Mouse (Mus musculus) liver, postnatal 0 days (tissue): ENCODE results near the gene Btbd9. TPM values are rescaled to one million over a fixed set of nuclear protein-coding genes. Genes with fewer than 3 reads are reported as not detected.

Experiments
- ATAC-seq: fragments of 200-750 bp; cut with Nextera tagmentation; 2 replicates; pipeline ENCODE4 v1.8.0; 2017; ENCODE audit warnings: mild to moderate bottlenecking, moderate library complexity
- DNase-seq: peaks from one replicate; pipeline ENCODE4 v3.0.0-alpha.2; 2016
- H3K27ac ChIP-seq: fragments of 300-500 bp; sonication (generic); 2 replicates; pipeline ENCODE4 v1.5.1; 2014; ENCODE audit warnings: antibody characterized with exemption, moderate library complexity, mild to moderate bottlenecking, low read depth
- H3K27me3 ChIP-seq: fragments of 300-500 bp; sonication (generic); 2 replicates; pipeline ENCODE4 v1.6.1; 2014; ENCODE audit warnings: low read length, control low read depth, mixed read lengths; ENCODE audit not compliant: insufficient read depth
- H3K36me3 ChIP-seq: fragments of 300-500 bp; sonication (generic); replicated peaks from 2 replicates; pipeline ENCODE4 v1.6.1; 2014; ENCODE audit warnings: mild to moderate bottlenecking, control low read depth, low read length, moderate library complexity, mixed read lengths; ENCODE audit not compliant: insufficient read depth
- H3K4me1 ChIP-seq: fragments of 300-500 bp; sonication (generic); 2 replicates; pipeline ENCODE4 v1.6.1; 2014; ENCODE audit warnings: antibody characterized with exemption, mild to moderate bottlenecking, control low read depth; ENCODE audit not compliant: insufficient read depth
- H3K4me2 ChIP-seq: fragments of 300-500 bp; sonication (generic); 2 replicates; pipeline ENCODE4 v1.6.1; 2014; ENCODE audit warnings: low read depth, mild to moderate bottlenecking, low read length, moderate library complexity, mixed read lengths
- H3K4me3 ChIP-seq: fragments of 300-500 bp; sonication (generic); 2 replicates; pipeline ENCODE4 v1.5.1; 2014; ENCODE audit warnings: low read depth, low read length
- H3K9ac ChIP-seq: fragments of 300-500 bp; sonication (generic); replicated peaks from 2 replicates; pipeline ENCODE4 v1.6.1; 2014; ENCODE audit warnings: mild to moderate bottlenecking, moderate library complexity
- H3K9me3 ChIP-seq: fragments of 300-500 bp; sonication (generic); 2 replicates; pipeline ENCODE4 v1.6.1; 2016; ENCODE audit warnings: mild to moderate bottlenecking, control low read depth, low read length, mixed read lengths
- CTCF ChIP-seq: sonication (generic); IDR thresholded peaks from 2 replicates; pipeline ENCODE4 v1.5.1; 2016; ENCODE audit warnings: antibody characterized with exemption, low read depth
- EP300 ChIP-seq: IDR thresholded peaks from 2 replicates; pipeline ENCODE4 v1.6.1; 2016; ENCODE audit warnings: antibody characterized with exemption, low read depth, mild to moderate bottlenecking
- WGBS: fragments of 180-500 bp; shearing (Covaris S2); extraction: QIAGEN DNeasy Blood & Tissue Kit; methylation state at CpG from one replicate; pipeline ENCODE4 v1.1.7; 2014; ENCODE audit not compliant: insufficient replicate concordance; 5-methylcytosine and 5-hydroxymethylcytosine counted together
- polyA plus RNA-seq: library from polyadenylated mRNA; unstranded; fragments of >200 nt; fragmentation: Nextera tagmentation; extraction: Ambion mirVana; gene quantifications from 2 replicates; pipeline ENCODE4 v1.2.1, GENCODE M21; 2015

The Btbd9 gene
- polyA plus RNA-seq, 1 experiment from 2014 or later = 16.5 TPM

- no peaks in the 10 kb centered on the region for H3K27me3 ChIP-seq
- H3K9me3 ChIP-seq = no peaks in the 10 kb centered on the region
- no peak for TF ChIP-seq CTCF
- no peak for TF ChIP-seq EP300
- no peaks in the 10 kb centered on the region for H3K4me1 ChIP-seq
- no peak overlapping the region for H3K9ac ChIP-seq
- H3K27ac ChIP-seq = no peak overlapping the region
- no peak overlapping the region for H3K4me3 ChIP-seq
- 0 out of 2 replicates have a peak, but pooled peaks cover 3% of the 10 kb centered on the region for H3K36me3 ChIP-seq
- H3K4me2 ChIP-seq = no peak overlapping the region
- no peak for ATAC-seq
- DNase-seq = no peak
- 83% methylated on average over 7 of the region's 7 CpGs for WGBS
Observed at GRCm38 (mm10) chr17:30489629-30490028, 86.7 kb downstream of the Btbd9 start.

GRCm38 (mm10) chr17:30487695-30488094 lies 88.6 kb downstream of the Btbd9 start:
- Histone ChIP-seq H3K36me3 (0 out of 2 replicates have a peak, but pooled peaks cover 3% of the 10 kb centered on the region), H3K4me1 (no peaks in the 10 kb centered on the region), H3K4me3 (no peak overlapping the region), H3K9ac (no peak overlapping the region), H3K9me3 (no peaks in the 10 kb centered on the region), H3K4me2 (no peak overlapping the region), H3K27ac (no peak overlapping the region), H3K27me3 (no peaks in the 10 kb centered on the region)
- DNase-seq = no peak
- ATAC-seq = no peak
- TF ChIP-seq CTCF = no peak
- TF ChIP-seq EP300 = no peak
- WGBS = 69% methylated on average over 5 of the region's 5 CpGs

DNA sequence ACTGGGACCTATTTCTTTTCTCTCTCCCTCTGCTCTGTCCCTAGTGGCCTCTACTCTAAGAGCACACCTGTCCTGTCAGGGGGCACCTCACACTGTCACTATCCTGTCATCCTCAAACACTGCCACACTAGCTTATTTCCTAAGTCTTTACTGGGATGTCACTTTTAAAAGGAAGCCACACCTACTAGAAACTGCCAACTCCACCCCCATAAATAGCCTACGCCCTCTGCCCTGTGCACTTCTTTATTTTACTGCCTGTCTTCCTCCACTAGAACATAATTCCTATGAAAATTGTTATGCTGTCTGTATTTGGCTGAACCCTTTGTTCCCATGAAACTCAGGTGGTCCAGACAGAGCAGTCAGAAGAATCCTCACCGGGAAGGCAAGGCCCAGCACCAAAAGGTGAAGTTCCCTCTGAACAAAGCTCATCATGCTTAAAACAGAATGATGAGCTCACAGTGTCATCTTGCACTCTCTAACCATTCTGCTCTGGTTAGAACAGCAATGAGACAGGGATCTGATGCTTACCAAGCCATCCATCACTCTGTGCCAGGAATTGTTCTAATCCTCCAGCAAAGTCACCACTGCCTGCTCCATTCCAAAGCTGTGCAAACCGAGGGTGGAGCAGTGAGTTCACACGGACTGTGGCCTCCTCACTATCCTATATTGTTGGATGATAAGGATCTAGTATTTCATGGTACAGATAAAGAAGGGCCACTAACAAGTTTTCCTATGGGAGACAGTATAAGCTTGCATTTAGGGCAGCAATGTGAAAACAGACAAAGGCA lies 91.0 kb downstream of the Btbd9 start:
- 69% methylated on average over 4 of the region's 4 CpGs for WGBS
- Histone ChIP-seq H3K4me3 (no peak overlapping the region), H3K36me3 (no peaks in the 10 kb centered on the region), H3K27me3 (no peaks in the 10 kb centered on the region), H3K27ac (no peak overlapping the region), H3K4me2 (no peak overlapping the region), H3K9ac (no peak overlapping the region), H3K4me1 (no peaks in the 10 kb centered on the region), H3K9me3 (no peaks in the 10 kb centered on the region)
- TF ChIP-seq EP300 = no peak
- TF ChIP-seq CTCF = no peak
- ATAC-seq (no peak), DNase-seq (no peak)

GRCm38 (mm10) chr17:30484446-30485066 lies 91.7 kb downstream of the Btbd9 start:
- ATAC-seq (no peak), DNase-seq (no peak)
- no peaks in the 10 kb centered on the region for H3K9me3 ChIP-seq
- WGBS = 87% methylated on average over 1 of the region's 1 CpGs
- TF ChIP-seq EP300 = no peak
- TF ChIP-seq CTCF = no peak
- H3K27ac ChIP-seq = no peak overlapping the region
- no peaks in the 10 kb centered on the region for H3K36me3 ChIP-seq
- H3K4me3 ChIP-seq = no peak overlapping the region
- H3K27me3 ChIP-seq = no peaks in the 10 kb centered on the region
- H3K4me2 ChIP-seq = no peak overlapping the region
- H3K9ac ChIP-seq = no peak overlapping the region
- H3K4me1 ChIP-seq = no peaks in the 10 kb centered on the region

DNA sequence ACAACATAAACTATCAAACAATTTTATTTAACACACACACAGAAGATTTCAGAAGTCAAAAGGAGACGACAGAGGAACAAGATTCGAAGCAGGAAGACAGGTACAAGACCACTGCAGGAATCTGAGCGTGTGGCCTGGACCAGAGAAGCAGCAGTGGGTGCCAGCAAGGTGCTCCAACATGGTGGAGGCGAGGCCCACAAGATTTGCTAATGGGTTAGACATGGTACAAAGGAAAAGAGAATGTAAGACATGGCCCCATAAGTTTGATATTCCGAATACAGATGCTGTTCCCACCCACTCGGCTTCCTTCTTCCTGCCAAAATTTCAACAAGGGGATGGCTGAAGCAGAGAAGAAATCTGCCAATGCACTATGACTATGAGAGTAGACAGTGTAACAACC lies 94.5 kb downstream of the Btbd9 start:
- WGBS = 82% methylated on average over 6 of the region's 6 CpGs
- Histone ChIP-seq H3K27me3 (no peaks in the 10 kb centered on the region), H3K9ac (no peak overlapping the region), H3K36me3 (no peaks in the 10 kb centered on the region), H3K4me2 (no peak overlapping the region), H3K9me3 (no peaks in the 10 kb centered on the region), H3K27ac (no peak overlapping the region), H3K4me3 (no peak overlapping the region), H3K4me1 (no peaks in the 10 kb centered on the region)
- ATAC-seq (no peak), DNase-seq (no peak)
- no peak for TF ChIP-seq CTCF
- TF ChIP-seq EP300 = no peak

DNA sequence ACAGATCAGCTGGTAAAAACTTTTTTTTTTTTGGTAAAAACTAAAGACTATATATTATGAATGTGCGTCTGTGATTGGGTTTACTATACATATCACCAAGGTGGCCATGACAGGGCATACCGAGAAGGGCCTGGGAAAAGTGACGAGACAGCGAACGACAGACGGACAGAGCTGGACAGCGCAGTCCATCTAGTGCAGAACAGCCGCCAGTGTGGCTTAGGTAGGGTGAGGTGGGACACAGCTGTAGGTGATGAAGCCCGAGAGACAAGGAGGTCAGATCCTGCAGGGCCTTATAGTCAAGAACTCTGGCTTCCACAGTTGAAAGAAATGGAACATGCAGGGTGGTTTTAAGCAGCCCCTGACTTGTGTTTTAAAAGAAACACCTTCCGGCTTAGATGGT lies 94.9 kb downstream of the Btbd9 start:
- Histone ChIP-seq H3K27me3 (no peaks in the 10 kb centered on the region), H3K36me3 (no peaks in the 10 kb centered on the region), H3K4me3 (no peak overlapping the region), H3K9me3 (no peaks in the 10 kb centered on the region), H3K9ac (no peak overlapping the region), H3K4me1 (no peaks in the 10 kb centered on the region), H3K27ac (no peak overlapping the region), H3K4me2 (no peak overlapping the region)
- no peak for TF ChIP-seq EP300
- TF ChIP-seq CTCF = no peak
- WGBS = 91% methylated on average over 10 of the region's 10 CpGs
- ATAC-seq (no peak), DNase-seq (no peak)
